Mouse (Mus musculus) cerebellum, postnatal 25 days (tissue): Measurements from ENCODE around the gene Rab9.

Experiments used
- DNase-seq, 2 experiments: peaks; one replicate each; pipeline ENCODE4 v3.0.0; 2021; ENCODE audit warnings: mixed read lengths in 2 of 2

The Rab9 gene

GRCm38 (mm10) chrX:166444552-166444951 lies 35.1 kb downstream of the Rab9 start:
- DNase-seq = no peak

- DNase-seq = peak; percentile 89 to 94
These were observed 39.0 kb downstream of the Rab9 start, which contains the start of gene Ofd1 for GRCm38 (mm10) chrX:166440616-166441063. TSS of gene Ofd1 (minus strand) at chrX:166440704.

GRCm38 (mm10) chrX:166440036-166440615 lies 39.5 kb downstream of the Rab9 start, which contains the start of gene Trappc2:
TSS of gene Trappc2 (plus strand) at chrX:166440574.
- peak in 1 of 2 experiments; percentile 50 for DNase-seq

DNA sequence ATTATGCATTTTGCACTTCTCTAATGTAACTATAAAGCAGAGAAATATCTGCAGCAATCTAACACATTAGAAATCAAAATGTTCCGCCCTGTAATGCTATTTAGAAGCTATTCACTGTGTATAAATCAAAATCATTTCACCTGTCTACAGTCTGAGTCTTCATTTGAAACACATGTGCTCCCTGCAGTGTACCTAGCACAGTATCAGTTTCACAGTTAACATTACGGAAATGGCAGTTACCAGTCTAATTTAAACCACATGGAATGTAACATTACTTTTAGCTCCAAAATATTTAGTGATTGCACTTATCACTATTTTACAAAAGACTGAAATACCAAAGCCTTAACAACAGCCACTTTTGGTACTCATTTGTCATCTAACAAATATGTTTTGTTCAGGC lies 44.9 kb downstream of the Rab9 start:
- DNase-seq = no peak

- DNase-seq = peak; percentile 34 to 64
These were observed 63.5 kb downstream of the Rab9 start for GRCm38 (mm10) chrX:166416196-166416595.

- DNase-seq = no peak
These were observed 71.8 kb downstream of the Rab9 start for GRCm38 (mm10) chrX:166407865-166408264.
